Mouse (Mus musculus) thymus, adult 2 months (tissue): ENCODE data around the gene Erich6.

ENCODE experiments used
- CTCF ChIP-seq: fragments of 200-500 bp; IDR thresholded peaks from 2 replicates; pipeline ENCODE4 v1.5.1; 2012; ENCODE audit warnings: mild to moderate bottlenecking, control low read depth, low read length, moderate library complexity, borderline replicate concordance; ENCODE audit not compliant: control insufficient read depth, poor library complexity, insufficient read depth; ENCODE audit errors: extremely low read depth
- POLR2A ChIP-seq: fragments of 200-500 bp; IDR thresholded peaks from 2 replicates; pipeline ENCODE4 v1.6.1; 2012; ENCODE audit warnings: mild to moderate bottlenecking, low read length, control low read depth, moderate library complexity; ENCODE audit not compliant: control insufficient read depth, poor library complexity, insufficient read depth; ENCODE audit errors: extremely low read depth

- no peak for TF ChIP-seq CTCF
- no peak for TF ChIP-seq POLR2A
These were observed 14.2 kb downstream of the Erich6 start for GRCm38 (mm10) chr3:58622665-58623394.
